25 mouse cellular contexts compared by ENCODE assay signal in the genomic region with DNA sequence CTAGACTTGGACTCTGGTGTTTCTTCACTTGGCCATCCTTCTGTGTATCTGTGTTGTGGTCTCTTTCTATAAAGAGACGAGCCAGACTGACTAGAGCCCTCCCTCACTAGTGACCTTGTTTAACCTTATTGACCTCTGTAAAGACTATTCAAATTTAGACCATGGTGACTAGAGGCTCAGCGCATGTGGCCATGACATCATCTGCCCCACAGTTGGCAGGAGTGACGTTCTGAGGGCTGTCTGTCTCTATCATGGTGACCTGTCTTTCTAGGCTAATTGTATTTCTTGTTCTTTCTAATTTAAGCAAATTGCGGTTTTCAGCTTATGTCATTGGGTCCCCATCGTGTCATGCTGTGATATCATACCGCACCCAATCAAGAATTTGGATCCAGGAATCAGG.
"Had no signal": no experiment of that assay in that cellular context is flagged by ENCODE, and none has a peak within 500 bp of the region (broad histone marks: within the 10 kb centered on the region; RNA-seq: fewer than 3 reads in every experiment).

No protein-coding gene starts in this region.

- H3K27ac ChIP-seq: heart, embryonic 10.5 days; hindbrain, embryonic 10.5 days; hindbrain, embryonic 12.5 days; hindbrain, embryonic 14.5 days; intestine, embryonic 15.5 days; limb, embryonic 10.5 days; limb, embryonic 12.5 days; liver, embryonic 12.5 days had no signal

- DNase-seq: forebrain, postnatal 0 days; gastrocnemius, postnatal 14 days; gastrocnemius, postnatal 36 days; heart, adult 11 months; heart, adult 2 months; heart, postnatal 10 days; heart, postnatal 4 days; kidney, adult 2 months; kidney, postnatal 10 days; kidney, postnatal 25 days; kidney, postnatal 4 days; liver had no signal

- H3K4me3 ChIP-seq: heart, adult 2 months; heart, embryonic 10.5 days; heart, embryonic 12.5 days; hindbrain, embryonic 10.5 days; hindbrain, embryonic 12.5 days; intestine, embryonic 15.5 days; left cerebral cortex, adult 2 months; limb, embryonic 10.5 days; limb, embryonic 12.5 days; liver, embryonic 12.5 days had no signal

- H3K27me3 ChIP-seq: heart, embryonic 12.5 days; hindbrain, embryonic 12.5 days; intestine, embryonic 15.5 days; limb, embryonic 12.5 days; liver, embryonic 12.5 days had no signal

- H3K4me2 ChIP-seq: heart, embryonic 12.5 days; hindbrain, embryonic 12.5 days; hindbrain, embryonic 14.5 days; intestine, embryonic 15.5 days; limb, embryonic 12.5 days; liver, embryonic 12.5 days had no signal

- H3K9me3 ChIP-seq: heart, embryonic 10.5 days; heart, embryonic 12.5 days; hindbrain, embryonic 10.5 days; hindbrain, embryonic 12.5 days; intestine, embryonic 15.5 days; limb, embryonic 10.5 days; limb, embryonic 12.5 days; liver, embryonic 12.5 days had no signal

- H3K9ac ChIP-seq: forebrain, postnatal 0 days; heart, embryonic 12.5 days; hindbrain, embryonic 12.5 days; hindbrain, embryonic 14.5 days; intestine, embryonic 15.5 days; limb, embryonic 12.5 days; liver, embryonic 12.5 days had no signal

- ATAC-seq: forebrain, postnatal 0 days; hindbrain, embryonic 16.5 days; inflammation-experienced regulatory T-cells, adult 6 months; intestine, embryonic 15.5 days; intestine, postnatal 0 days; liver, embryonic 12.5 days had no signal

- H3K36me3 ChIP-seq: heart, embryonic 10.5 days; heart, embryonic 12.5 days; hindbrain, embryonic 10.5 days; hindbrain, embryonic 12.5 days; intestine, embryonic 15.5 days; limb, embryonic 10.5 days; limb, embryonic 12.5 days; liver, embryonic 12.5 days had no signal
